Mouse (Mus musculus) midbrain, embryonic 16.5 days (tissue): Measurements from ENCODE around the gene Apol7b. TPM values are rescaled to one million over a fixed set of nuclear protein-coding genes. Genes with fewer than 3 reads are reported as not detected.

ENCODE experiments used
- ATAC-seq: fragments of 200-750 bp; cut with Nextera tagmentation; 2 replicates; pipeline ENCODE4 v1.8.0; 2017; ENCODE audit warnings: moderate TSS enrichment
- H3K27ac ChIP-seq: fragments of 300-500 bp; sonication (generic); 2 replicates; pipeline ENCODE4 v1.5.1; 2014; ENCODE audit warnings: mild to moderate bottlenecking, low read length, mixed read lengths
- H3K27me3 ChIP-seq: fragments of 300-500 bp; sonication (generic); 2 replicates; pipeline ENCODE4 v1.6.1; 2014; ENCODE audit warnings: low read depth, low read length, mixed read lengths; ENCODE audit not compliant: control insufficient read depth, insufficient read depth
- H3K36me3 ChIP-seq: fragments of 300-500 bp; sonication (generic); 2 replicates; pipeline ENCODE4 v1.6.1; 2014; ENCODE audit warnings: mild to moderate bottlenecking, low read length, moderate library complexity, mixed read lengths; ENCODE audit not compliant: control insufficient read depth, insufficient read depth
- H3K4me1 ChIP-seq: fragments of 300-500 bp; sonication (generic); 2 replicates; pipeline ENCODE4 v1.6.1; 2014; ENCODE audit warnings: mild to moderate bottlenecking, low read length, mixed read lengths; ENCODE audit not compliant: control insufficient read depth, insufficient read depth
- H3K4me2 ChIP-seq: fragments of 300-500 bp; sonication (generic); 2 replicates; pipeline ENCODE4 v1.6.1; 2014; ENCODE audit warnings: mild to moderate bottlenecking, low read length, mixed read lengths
- H3K4me3 ChIP-seq: fragments of 300-500 bp; sonication (generic); 2 replicates; pipeline ENCODE4 v1.5.1; 2014; ENCODE audit warnings: low read depth, mild to moderate bottlenecking, low read length, moderate library complexity, mixed read lengths
- H3K9ac ChIP-seq: fragments of 300-500 bp; sonication (generic); 2 replicates; pipeline ENCODE4 v1.6.1; 2014; ENCODE audit warnings: low read depth, low read length, mixed read lengths
- H3K9me3 ChIP-seq: fragments of 300-500 bp; sonication (generic); replicated peaks from 2 replicates; pipeline ENCODE4 v1.6.1; 2014; ENCODE audit warnings: mild to moderate bottlenecking, low read length, mixed read lengths; ENCODE audit not compliant: control insufficient read depth, poor library complexity, severe bottlenecking
- WGBS: fragments of 180-500 bp; shearing (Covaris S2); extraction: QIAGEN DNeasy Blood & Tissue Kit; methylation state at CpG from one replicate; pipeline ENCODE4 v1.1.7; 2014; 5-methylcytosine and 5-hydroxymethylcytosine counted together
- polyA plus RNA-seq: library from polyadenylated mRNA; unstranded; fragments of >200 nt; fragmentation: Nextera tagmentation; extraction: Ambion mirVana; gene quantifications from 2 replicates; pipeline ENCODE4 v1.2.1, GENCODE M21; 2015

The Apol7b gene
- polyA plus RNA-seq, 1 experiment from 2014 or later, result not detected

GRCm38 (mm10) chr15:77376920-77377319 is 70.4 kb downstream of the Apol7b start:
- no peak for ATAC-seq
- Histone ChIP-seq H3K4me1 (no peaks in the 10 kb centered on the region), H3K36me3 (no peaks in the 10 kb centered on the region), H3K9me3 (no peaks in the 10 kb centered on the region), H3K4me3 (no peak overlapping the region), H3K4me2 (no peak overlapping the region), H3K9ac (no peak overlapping the region), H3K27ac (no peak overlapping the region), H3K27me3 (no peaks in the 10 kb centered on the region)
- WGBS, result 86% methylated on average over 7 of the region's 7 CpGs

Other genes starting within 250 kb of the Apol7b start
- 165 and 177 TPM in 2 replicates for gene Rbfox2, start 140.5 kb downstream of the Apol7b start, polyA plus RNA-seq
- gene Apol7a, start 48.4 kb downstream of the Apol7b start, polyA plus RNA-seq, result not detected in 2 replicates
- gene Apol9a, start 36.4 kb downstream of the Apol7b start, polyA plus RNA-seq, result not detected in 2 replicates
- not detected in 2 replicates for gene Apol10a, start 29.6 kb upstream of the Apol7b start, polyA plus RNA-seq
- gene Apol11a, start 60.8 kb upstream of the Apol7b start, polyA plus RNA-seq, result not detected in 2 replicates
- gene Apol7c, start 85.8 kb upstream of the Apol7b start, polyA plus RNA-seq, result not detected in 2 replicates
- not detected in 2 replicates for gene 1700025B11Rik, start 114.4 kb upstream of the Apol7b start, polyA plus RNA-seq
- 0.10 TPM in 1 of 2 replicates, not detected in the other for gene Apol10b, start 148.6 kb upstream of the Apol7b start, polyA plus RNA-seq
- gene Gm36245, start 151.8 kb upstream of the Apol7b start, polyA plus RNA-seq, result not detected in 2 replicates
- not detected in 2 replicates for gene Apol11b, start 195.8 kb upstream of the Apol7b start, polyA plus RNA-seq